Mouse (Mus musculus) embryonic stem cell, embryonic (primary cell): ENCODE measurements around the gene 4930562C15Rik.
"Not testable (repeated sequence)": the region's sequence is repeated elsewhere in the genome, so short reads cannot be mapped to it uniquely, and the experiment has no call there.

Source experiments
- CTCF ChIA-PET, 4 experiments: fragments of 300-600 bp in 2 of 4; fragments of 350-600 bp in 2 of 4; sonication (Branson Sonifier 250); formaldehyde crosslinking; loops; one replicate each; lab custom pipeline; 2022; ENCODE audit warnings: inconsistent platforms in 2 of 4; lab: Charles Lee
- POLR2A ChIA-PET, 4 experiments: fragments of 300-600 bp in 2 of 4; fragments of 350-600 bp in 2 of 4; sonication (Branson Sonifier 250); formaldehyde crosslinking; loops; one replicate each; lab custom pipeline; 2022; ENCODE audit warnings: antibody characterized with exemption in 4 of 4, inconsistent platforms in 1 of 4; lab: Charles Lee

Gene 4930562C15Rik

DNA sequence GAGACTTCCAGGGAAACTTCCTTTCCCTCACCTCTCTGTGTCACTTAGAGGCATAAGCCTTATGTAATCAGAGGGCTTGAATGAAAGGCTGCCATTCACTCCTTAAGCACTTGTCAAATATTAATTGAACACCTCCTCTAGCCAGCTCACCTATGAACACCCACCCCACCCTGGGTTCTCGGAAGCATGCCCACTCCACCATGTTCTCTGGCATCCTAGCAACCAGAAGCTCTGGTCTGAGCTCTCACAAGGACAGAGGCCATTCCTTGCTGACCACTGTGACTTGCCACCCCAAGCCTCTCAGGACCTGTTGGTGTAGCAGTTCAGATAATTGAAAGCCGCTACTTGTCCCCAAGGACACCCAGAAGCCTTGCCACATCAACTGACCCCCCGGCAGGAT lies at the start of gene 4930562C15Rik:
TSS of gene 4930562C15Rik (plus strand) at position 226 of the 400 bp plus-strand sequence.
- ChIA-PET CTCF (interaction anchor here in 2 of 4 experiments (0.7 to 1.6 kb wide), 3 partner anchors 27 to 72 kb away, joined by 3 to 4 read pairs (median 3); no protein-coding TSS in a partner anchor), POLR2A (interaction anchor here (0.6 to 2.1 kb wide), 8 partner anchors 45 to 539 kb away, joined by 3 to 9 read pairs (median 3); partner anchors contain the start of genes Cdip1 (in 2 of the 4) and Ubald1 (in 1 of the 4))

DNA sequence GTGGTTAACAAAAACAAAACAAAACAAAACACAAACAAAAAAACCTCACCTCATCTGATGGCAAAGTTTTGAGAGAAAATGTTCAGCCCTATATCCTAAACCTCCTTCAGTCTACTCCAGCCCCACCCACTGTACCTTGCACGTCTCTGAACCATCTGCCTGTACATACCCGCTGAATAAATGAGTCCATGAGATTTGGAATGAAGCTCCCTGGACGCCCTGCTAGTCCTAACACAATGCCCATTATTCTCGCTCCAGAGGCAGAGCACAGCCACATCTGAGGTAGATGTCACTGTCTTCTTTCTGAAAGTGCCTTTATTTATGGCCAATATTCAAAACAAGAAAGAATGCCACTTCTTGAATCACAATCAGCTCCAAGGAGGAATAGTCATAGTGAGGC lies 49.5 kb upstream of the 4930562C15Rik start:
- CTCF ChIA-PET, result no interaction called here
- POLR2A ChIA-PET, result interaction anchor here in 2 of 4 experiments (0.7 to 1.5 kb wide), 6 partner anchors 14 to 227 kb away, joined by 3 to 4 read pairs (median 4); partner anchors contain the start of gene Ubald1 (in 1 of the 2)

DNA sequence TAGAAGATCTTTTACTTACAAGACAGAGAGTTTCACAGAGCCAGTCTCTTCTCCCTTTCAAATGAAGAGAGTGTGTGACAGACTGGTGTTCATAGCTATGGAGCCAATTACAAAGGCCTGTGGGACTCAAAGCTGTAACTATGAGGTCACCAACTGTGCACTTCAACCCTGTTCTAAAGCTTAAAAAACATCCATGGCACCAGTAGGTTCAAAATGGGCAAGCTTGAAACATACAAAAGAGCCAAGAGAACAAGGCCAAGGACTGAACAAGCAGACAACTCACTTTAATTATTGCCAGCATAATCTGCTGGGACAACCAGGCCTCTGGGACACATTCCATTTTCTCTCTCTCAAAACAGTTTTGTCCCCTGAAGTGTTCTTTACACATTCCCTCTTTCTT lies 47.0 kb upstream of the 4930562C15Rik start:
- POLR2A ChIA-PET, result interaction anchor here in 2 of 4 experiments (0.5 to 2.9 kb wide), 7 partner anchors 10 to 1863 kb away, joined by 3 to 31 read pairs (median 3); partner anchors contain the start of gene Hmox2 (in 1 of the 2)
- CTCF ChIA-PET, result interaction anchor here in 1 of 4 experiments (0.9 kb wide), 1 partner anchor 44 kb away, joined by 3 read pairs; no protein-coding TSS in a partner anchor

DNA sequence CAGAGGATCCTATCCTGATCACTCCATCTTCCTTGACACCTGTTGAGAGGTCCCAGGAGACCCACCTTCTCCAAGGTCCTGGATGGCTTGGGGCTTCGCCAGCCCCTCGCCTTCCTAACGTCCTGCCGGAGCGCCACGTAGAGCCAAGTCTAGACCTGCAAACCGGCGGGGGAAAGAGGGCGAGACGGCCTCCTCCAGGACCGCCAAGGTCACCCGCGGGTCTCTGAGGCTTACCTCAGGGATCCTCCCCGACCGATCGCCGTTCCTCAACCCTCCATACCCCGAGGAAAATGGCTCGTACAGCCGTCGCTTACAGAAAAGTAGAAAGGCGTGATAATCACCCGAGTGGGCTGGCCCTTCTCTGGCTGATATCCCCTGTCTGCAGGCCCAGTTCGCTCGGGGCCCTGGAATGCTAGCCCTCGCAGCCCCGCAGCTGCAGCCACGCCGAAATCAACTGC lies 45.9 kb upstream of the 4930562C15Rik start:
- CTCF ChIA-PET, result interaction anchor here in 1 of 4 experiments (1.2 to 1.6 kb wide), 5 partner anchors 121 to 230 kb away, joined by 3 to 6 read pairs (median 3); partner anchors contain the start of genes Anks3 and Tfap4
- POLR2A ChIA-PET, result interaction anchor here in 3 of 4 experiments (0.6 to 3.0 kb wide), 43 partner anchors 9 to 314 kb away, joined by 3 to 49 read pairs (median 6); partner anchors contain the start of genes Hmox2 (in 3 of the 3), Ubald1 (in 3 of the 3), Coro7 (in 2 of the 3) and Mgrn1 (in 2 of the 3)

DNA sequence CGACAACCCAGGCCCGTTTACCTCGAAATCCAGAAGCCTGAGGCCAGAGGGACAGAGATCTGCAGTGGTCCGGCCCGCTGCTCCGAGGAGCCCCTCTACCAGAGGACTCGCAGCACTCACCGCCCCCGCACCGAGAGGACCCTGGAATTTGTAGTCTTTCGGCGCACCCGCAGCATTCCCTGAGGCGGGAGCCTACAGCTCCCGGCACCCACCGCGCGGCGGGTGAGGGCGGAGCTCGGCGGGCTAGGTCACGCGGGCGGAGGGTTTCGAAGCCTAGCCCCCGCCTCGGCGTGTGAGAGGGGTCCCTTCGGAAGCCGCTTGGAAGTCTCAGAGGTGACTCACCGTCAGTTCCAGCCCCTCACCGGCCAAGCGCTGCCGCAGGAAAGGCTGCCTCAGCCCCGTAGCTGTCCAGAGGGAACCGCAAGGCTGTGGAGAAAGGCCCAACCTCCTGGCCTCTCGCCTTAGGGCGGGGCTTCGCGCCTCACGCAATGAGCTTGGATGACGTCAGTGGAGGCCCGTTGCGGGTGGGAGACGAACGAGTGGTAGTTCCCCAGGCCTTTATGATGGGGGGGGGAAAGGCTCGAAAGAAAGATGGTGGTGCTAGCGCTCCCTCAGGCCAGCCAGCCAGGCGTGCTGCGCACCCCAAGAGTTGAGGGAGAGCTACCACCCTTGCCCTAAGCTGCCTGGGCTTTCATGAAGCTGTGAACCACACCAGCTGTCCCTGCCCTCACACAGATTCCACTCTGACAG lies 45.2 kb upstream of the 4930562C15Rik start, which contains the start of gene Cdip1:
TSS of gene Cdip1 (minus strand) at position 483 of the 750 bp plus-strand sequence.
- ChIA-PET CTCF (interaction anchor here in 2 of 4 experiments (0.5 to 1.8 kb wide), 13 partner anchors 27 to 239 kb away, joined by 3 to 8 read pairs (median 3); partner anchors contain the start of genes Anks3 (in 1 of the 2), Hmox2 (in 1 of the 2), Tfap4 (in 1 of the 2) and Ubald1 (in 1 of the 2)), POLR2A (interaction anchor here in 3 of 4 experiments (0.5 to 3.0 kb wide), 70 partner anchors 9 to 947 kb away, joined by 3 to 49 read pairs (median 4); partner anchors contain the start of genes Hmox2 (in 3 of the 3), Ubald1 (in 3 of the 3), 4930562C15Rik (in 2 of the 3) and Coro7 (in 2 of the 3))

DNA sequence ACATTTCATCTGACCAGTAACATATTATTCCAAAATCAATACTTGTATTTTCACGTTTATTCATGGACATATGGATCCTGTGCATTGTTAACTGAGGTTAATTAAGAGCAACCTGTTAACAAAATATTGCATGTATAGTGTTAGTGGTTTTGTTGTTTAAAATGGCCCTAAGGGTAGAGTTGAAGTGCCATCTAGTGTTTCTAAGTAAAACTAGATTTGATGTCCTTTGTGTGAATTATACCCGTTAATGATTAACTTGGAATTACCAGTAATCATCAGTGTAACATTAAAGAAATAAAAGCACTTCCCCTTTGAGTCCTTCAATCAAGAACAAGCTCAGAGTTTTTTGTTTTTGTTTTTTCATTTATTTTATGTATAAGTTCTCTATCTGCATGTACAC lies 43.9 kb upstream of the 4930562C15Rik start:
- CTCF ChIA-PET, result interaction anchor here in 1 of 4 experiments (1.8 kb wide), 1 partner anchor 28 kb away, joined by 8 read pairs; no protein-coding TSS in a partner anchor
- POLR2A ChIA-PET, result interaction anchor here in 3 of 4 experiments (0.6 to 3.0 kb wide), 9 partner anchors 11 to 231 kb away, joined by 3 to 17 read pairs (median 5); partner anchors contain the start of genes Nudt16l1 (in 1 of the 3), Rogdi (in 1 of the 3), Tfap4 (in 1 of the 3) and Ubald1 (in 1 of the 3)

DNA sequence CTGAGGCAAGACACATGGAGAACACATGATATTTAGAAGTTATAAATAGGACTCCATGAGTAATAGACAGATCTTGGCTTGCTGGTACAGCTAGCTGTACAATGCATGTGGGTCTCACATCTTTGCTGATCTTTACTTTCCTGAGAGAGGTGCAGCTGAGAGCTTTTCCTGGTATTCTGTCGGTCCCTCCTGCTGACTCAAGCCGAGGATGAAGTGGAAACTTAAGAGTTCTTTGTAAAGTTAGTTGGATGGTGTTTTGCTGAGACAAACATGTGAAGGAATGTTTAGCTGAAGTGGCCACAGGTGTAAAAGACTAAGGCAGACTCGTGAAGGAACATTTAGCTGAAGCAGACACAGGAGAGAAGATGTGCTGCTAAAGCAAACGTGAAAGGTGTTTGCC lies 38.6 kb upstream of the 4930562C15Rik start:
- POLR2A ChIA-PET, result interaction anchor here in 1 of 4 experiments (1.2 kb wide), 1 partner anchor 84 kb away, joined by 3 read pairs; the partner anchor contains the start of gene Ubald1

DNA sequence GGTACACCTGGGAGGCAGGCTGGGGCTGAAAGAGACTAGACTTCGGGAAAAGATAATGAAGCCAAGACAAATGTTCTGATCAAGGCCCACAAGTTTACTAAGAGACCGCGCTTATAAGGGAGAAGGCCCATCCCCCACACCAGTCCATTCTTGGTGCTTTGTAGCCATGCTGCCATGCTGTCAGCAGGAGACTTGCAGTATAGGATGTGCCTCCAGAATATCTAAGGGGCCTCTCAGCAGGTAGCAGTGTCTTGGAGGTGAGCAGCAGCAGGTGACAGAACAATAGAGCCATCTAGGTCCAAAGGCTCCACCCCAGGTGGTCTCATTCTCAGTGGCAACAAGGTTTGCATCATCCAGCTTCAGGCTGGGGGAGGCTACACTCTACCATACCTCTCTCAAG lies 16.9 kb upstream of the 4930562C15Rik start:
- CTCF ChIA-PET, result interaction anchor here in 1 of 4 experiments (0.6 kb wide), 1 partner anchor 26 kb away, joined by 5 read pairs; no protein-coding TSS in a partner anchor
- POLR2A ChIA-PET, result interaction anchor here in 2 of 4 experiments (1.0 to 2.0 kb wide), 4 partner anchors 14 to 69 kb away, joined by 3 to 11 read pairs (median 5); partner anchors contain the start of genes Cdip1 (in 1 of the 2) and Ubald1 (in 1 of the 2)

More for the DNA sequence above, 38.6 kb upstream of the 4930562C15Rik start:
- CTCF ChIA-PET, result no interaction called here

DNA sequence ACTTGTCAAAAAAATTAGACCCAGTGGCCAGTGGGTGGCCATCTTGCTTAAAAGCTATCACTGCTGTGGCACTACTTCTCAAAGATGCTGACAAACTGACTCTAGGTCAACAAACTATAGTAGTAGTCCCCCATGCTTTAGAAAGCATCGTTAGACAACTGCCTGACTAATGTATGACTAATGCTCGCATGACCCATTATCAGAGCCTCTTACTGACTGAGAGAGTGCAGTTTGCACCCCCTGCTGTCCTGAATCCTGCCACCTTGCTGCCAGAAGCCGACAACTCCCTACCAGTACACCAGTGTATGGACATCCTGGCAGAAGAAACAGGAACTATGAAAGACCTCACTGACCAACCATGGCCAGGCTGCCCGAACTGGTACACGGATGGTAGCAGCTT lies 10.8 kb upstream of the 4930562C15Rik start:
- CTCF ChIA-PET, result not testable (repeated sequence)

DNA sequence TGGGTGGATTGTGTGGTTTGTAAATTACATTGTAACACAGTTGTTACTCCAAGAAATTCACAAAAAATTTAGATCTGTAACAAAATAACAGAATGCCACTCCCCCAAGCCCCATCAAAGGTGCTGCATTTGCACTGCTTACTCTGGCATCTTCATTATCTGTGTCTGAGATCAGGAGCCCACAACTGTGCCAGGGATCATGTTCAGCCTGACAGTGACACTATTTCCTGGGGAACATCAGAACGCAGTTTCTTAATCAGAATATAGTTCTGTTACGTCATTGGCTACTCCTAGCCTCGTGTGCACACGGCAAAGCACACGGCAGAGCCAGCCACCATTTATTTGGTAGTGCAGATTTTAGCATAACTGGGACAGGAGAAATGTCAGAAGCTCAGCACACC lies 7.6 kb upstream of the 4930562C15Rik start:
- POLR2A ChIA-PET, result no interaction called here
- CTCF ChIA-PET, result no interaction called here

More for the DNA sequence above, 10.8 kb upstream of the 4930562C15Rik start:
- POLR2A ChIA-PET, result interaction anchor here in 1 of 4 experiments (0.6 kb wide), 1 partner anchor 46 kb away, joined by 3 read pairs; no protein-coding TSS in a partner anchor

DNA sequence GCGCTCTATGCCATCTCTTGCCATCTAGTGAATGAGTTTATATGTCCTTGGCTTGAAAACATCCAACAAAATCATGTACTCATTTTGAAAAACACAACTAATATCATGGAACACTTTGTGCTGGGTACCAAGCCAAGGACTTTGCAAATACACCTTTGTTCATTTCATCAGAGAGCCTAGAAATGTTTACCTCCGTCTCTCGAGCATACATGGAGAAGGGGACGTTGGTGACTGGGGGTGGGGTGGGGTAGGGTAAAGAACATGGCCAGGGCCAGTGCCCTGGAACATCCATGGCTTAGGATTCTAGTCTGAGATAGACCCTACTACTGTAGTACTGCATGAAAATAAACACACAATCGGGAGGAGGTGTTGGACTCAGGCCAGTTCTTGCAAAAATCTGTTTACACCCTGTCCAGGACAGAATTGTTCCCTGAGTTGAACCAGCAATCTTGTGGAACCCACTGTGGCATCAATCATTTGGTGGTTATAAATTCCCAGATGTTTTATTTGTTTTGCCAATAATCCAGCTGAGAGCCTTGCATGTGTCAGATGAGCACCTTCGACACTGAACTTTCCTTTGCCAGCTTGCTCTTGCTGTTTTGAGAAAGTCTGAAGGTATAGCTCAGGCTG lies 5.8 kb upstream of the 4930562C15Rik start:
- CTCF ChIA-PET, result interaction anchor here in 1 of 4 experiments (0.6 kb wide), 1 partner anchor 727 kb away, joined by 4 read pairs; no protein-coding TSS in a partner anchor

DNA sequence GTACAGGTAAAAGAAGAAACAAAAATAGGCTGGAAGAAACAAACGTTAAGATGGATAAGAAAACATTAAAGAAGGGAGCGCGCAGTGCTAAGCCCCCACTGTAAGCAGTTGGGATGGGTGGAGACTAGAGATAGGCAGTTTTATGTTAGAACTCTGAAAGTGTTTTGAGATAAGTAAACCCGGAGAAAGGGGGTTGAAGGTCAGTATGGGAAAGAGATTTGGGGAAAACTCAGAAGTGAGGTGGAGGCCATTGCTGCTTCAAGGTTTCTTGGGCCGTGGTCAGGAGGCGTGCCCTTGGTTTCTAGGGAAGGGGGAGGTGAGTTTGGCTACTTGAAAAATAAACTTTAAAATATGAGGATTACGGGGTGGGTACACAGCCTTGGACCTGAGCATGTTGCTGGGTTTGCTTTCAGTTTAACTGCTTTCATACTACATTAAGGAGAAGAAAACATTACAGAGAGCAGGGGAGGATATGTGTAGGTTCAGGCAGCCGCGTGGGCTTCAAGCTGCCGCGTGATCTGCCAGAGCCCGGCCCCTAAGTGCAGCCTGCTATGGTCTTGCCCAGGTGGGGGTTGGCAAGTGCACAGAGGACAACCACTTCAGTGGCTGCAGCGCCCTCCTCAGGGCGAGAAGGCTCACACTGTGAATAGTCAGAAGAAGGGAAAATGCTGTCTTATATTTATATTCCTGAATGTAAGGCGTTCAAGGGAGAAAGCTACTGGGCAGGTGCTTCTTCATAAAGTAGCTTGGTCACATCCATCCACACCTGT lies 3.4 kb upstream of the 4930562C15Rik start:
- CTCF ChIA-PET, result interaction anchor here in 3 of 4 experiments (0.6 to 1.7 kb wide), 5 partner anchors 17 to 69 kb away, joined by 3 to 6 read pairs (median 4); no protein-coding TSS in a partner anchor
- POLR2A ChIA-PET, result interaction anchor here in 3 of 4 experiments (0.6 to 2.6 kb wide), 20 partner anchors 13 to 336 kb away, joined by 3 to 13 read pairs (median 3); partner anchors contain the start of genes Ubald1 (in 2 of the 3), Cdip1 (in 1 of the 3) and Coro7 (in 1 of the 3)

More for the DNA sequence above, 5.8 kb upstream of the 4930562C15Rik start:
- POLR2A ChIA-PET, result interaction anchor here in 2 of 4 experiments (0.5 to 1.4 kb wide), 2 partner anchors 51 to 742 kb away, joined by 3 to 4 read pairs; partner anchors contain the start of gene Ubald1 (in 1 of the 2)

DNA sequence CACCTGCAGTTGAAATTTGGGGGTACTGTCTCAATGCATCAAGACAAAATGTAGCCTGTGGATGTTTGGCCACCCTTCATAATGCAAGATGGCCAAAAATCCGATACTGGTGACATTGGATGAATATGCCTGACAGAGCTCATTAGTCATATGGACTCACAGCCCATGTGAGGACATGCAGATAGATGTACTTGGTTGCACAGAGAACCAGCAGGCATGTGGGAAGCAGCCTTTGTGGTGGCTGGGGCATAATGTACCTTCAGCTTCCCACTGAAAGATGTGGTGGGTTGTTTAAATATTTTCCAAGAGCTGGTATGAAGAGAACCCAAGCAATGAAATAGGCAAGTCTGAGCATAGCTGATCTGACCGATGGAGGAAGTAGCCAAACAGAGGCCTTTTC lies 1.4 kb upstream of the 4930562C15Rik start:
- CTCF ChIA-PET, result no interaction called here

DNA sequence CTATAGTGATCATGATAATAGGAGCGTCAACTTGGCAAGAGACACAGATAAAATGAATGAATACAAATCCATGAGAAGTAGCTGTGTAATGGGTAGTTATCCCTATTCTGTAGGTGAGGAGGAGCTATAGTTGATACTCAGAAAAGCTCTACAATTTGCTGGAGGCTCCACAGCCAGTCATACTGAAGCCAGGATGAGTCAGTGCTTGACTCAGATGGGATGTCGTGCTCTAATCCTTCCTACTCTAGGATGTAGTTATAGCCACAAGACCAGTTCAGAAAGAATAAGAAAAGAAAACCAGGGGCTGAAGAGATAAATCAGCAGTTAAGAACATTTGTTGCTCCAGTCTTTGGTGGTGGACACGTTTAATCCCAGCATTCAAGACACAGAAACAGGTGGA lies 2.4 kb downstream of the 4930562C15Rik start:
- POLR2A ChIA-PET, result no interaction called here
- CTCF ChIA-PET, result no interaction called here

More for the DNA sequence above, 1.4 kb upstream of the 4930562C15Rik start:
- POLR2A ChIA-PET, result interaction anchor here in 1 of 4 experiments (0.8 to 1.6 kb wide), 4 partner anchors 9 to 43 kb away, joined by 3 to 8 read pairs (median 3); partner anchors contain the start of gene Cdip1

DNA sequence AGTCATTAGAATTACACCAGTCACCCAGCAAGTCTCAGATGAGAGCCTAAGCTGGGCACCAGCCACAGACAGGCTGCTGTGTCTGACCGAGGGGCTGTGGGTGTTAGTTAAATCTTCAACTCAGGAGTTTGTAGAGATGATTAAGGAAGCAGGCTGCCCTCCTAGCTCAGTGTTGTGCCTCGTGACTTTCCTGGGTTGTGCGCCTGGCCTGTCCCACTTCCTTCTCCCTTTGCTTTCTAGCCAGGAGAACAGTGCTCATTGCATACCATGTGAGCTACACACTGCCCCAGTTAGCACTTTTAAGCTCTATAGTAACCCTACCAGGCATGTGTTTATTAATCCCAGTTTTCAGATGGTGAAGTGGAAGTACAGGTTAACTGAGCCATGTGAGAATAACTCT lies 4.3 kb downstream of the 4930562C15Rik start:
- ChIA-PET POLR2A (interaction anchor here (0.6 to 1.1 kb wide), 6 partner anchors 9 to 72 kb away, joined by 3 to 5 read pairs (median 3); partner anchors contain the start of gene Ubald1 (in 1 of the 4)), CTCF (interaction anchor here in 1 of 4 experiments (0.8 kb wide), 1 partner anchor 164 kb away, joined by 6 read pairs; no protein-coding TSS in a partner anchor)

DNA sequence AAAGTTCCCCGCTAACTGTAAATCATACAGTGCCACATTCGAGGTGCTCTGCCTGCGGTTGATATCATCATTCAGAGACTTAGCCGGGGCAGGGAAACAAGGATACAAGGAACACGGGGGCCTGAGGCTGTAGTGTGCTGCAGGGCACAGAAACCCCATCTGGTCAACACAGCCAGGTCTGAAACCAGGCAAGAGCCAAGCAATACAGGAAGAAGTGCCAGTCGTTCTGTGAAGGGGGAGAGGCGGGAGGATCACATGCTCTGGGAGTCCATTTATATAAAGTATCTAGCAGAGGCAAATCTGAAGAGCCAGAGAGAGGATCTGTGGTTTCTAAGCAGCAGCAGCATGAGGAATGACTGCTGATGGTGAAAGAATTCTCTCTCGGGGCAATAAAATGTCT lies 5.0 kb downstream of the 4930562C15Rik start:
- ChIA-PET POLR2A (interaction anchor here in 2 of 4 experiments (0.9 to 1.1 kb wide), 3 partner anchors 8 to 73 kb away, joined by 3 read pairs; no protein-coding TSS in a partner anchor), CTCF (no interaction called here)
